Mouse (Mus musculus) mesoderm, embryonic 11.5 days (tissue): ENCODE results near the gene Dnajc17.

Experiments
- DNase-seq: peaks from one replicate; pipeline ENCODE4 v3.0.0-alpha.2; 2012; ENCODE audit warnings: low read depth, low spot score

The Dnajc17 gene

GRCm38 (mm10) chr2:119208344-119209175 is at the start of gene Dnajc17, which contains the start of gene Zfyve19:
TSS of gene Dnajc17 (minus strand) at chr2:119208795.
TSS of gene Zfyve19 (plus strand) at chr2:119208617.
- DNase-seq: peak; percentile 96

- no peak for DNase-seq
These were observed 46.4 kb upstream of the Dnajc17 start for GRCm38 (mm10) chr2:119254976-119255375.

GRCm38 (mm10) chr2:119250826-119251478 is 42.4 kb upstream of the Dnajc17 start:
- peak; percentile 90 for DNase-seq

- no peak for DNase-seq
These were observed 41.8 kb upstream of the Dnajc17 start for GRCm38 (mm10) chr2:119250377-119250776.

- no peak for DNase-seq
These were observed 41.0 kb upstream of the Dnajc17 start for GRCm38 (mm10) chr2:119249592-119250061.

GRCm38 (mm10) chr2:119247904-119248303 is 39.3 kb upstream of the Dnajc17 start:
- no peak for DNase-seq

- DNase-seq: no peak
These were observed 36.7 kb upstream of the Dnajc17 start for GRCm38 (mm10) chr2:119245246-119245645.

- no peak for DNase-seq
These were observed 34.0 kb upstream of the Dnajc17 start for GRCm38 (mm10) chr2:119242548-119242947.

GRCm38 (mm10) chr2:119240819-119241186 is 32.2 kb upstream of the Dnajc17 start:
- DNase-seq: no peak

- no peak for DNase-seq
These were observed 31.7 kb upstream of the Dnajc17 start for GRCm38 (mm10) chr2:119240075-119240818.

GRCm38 (mm10) chr2:119238671-119239070 is 30.1 kb upstream of the Dnajc17 start:
- DNase-seq: no peak

- peak; percentile 13 for DNase-seq
These were observed 29.3 kb upstream of the Dnajc17 start for GRCm38 (mm10) chr2:119237871-119238220.

GRCm38 (mm10) chr2:119237210-119237870 is 28.7 kb upstream of the Dnajc17 start, which contains the start of gene Spint1:
TSS of gene Spint1 (plus strand) at chr2:119237362.
- no peak for DNase-seq

- DNase-seq: no peak
These were observed 28.2 kb upstream of the Dnajc17 start for GRCm38 (mm10) chr2:119236682-119237209.

- no peak for DNase-seq
These were observed 21.4 kb upstream of the Dnajc17 start, which contains the start of gene Ppp1r14d for GRCm38 (mm10) chr2:119229775-119230704. TSS of gene Ppp1r14d (minus strand) at chr2:119229906.

GRCm38 (mm10) chr2:119209176-119209507 is 547 bp upstream of the Dnajc17 start:
- no peak for DNase-seq

GRCm38 (mm10) chr2:119207961-119208343 is 643 bp downstream of the Dnajc17 start:
- DNase-seq: no peak

GRCm38 (mm10) chr2:119203871-119204460 is 4.6 kb downstream of the Dnajc17 start:
- no peak for DNase-seq

GRCm38 (mm10) chr2:119202914-119203453 is 5.6 kb downstream of the Dnajc17 start:
- no peak for DNase-seq

- DNase-seq: no peak
These were observed 9.7 kb downstream of the Dnajc17 start for GRCm38 (mm10) chr2:119198934-119199333.
